In genomic region chr6:72096217-72096616, GRCm38 (mm10) we compare ENCODE assay signal across 13 mouse cellular contexts. TPM values are rescaled to one million over a fixed set of nuclear protein-coding genes. Genes with fewer than 3 reads are reported as not detected.
DNase-seq lines count a peak whose midpoint lies in the region; TF ChIP-seq lines count a peak whose summit lies in the region.
"Had no signal": no experiment of that assay in that cellular context is flagged by ENCODE, and none has a peak within 500 bp of the region (broad histone marks: within the 10 kb centered on the region; RNA-seq: fewer than 3 reads in every experiment).

No protein-coding gene starts in this region.

- H3K27ac ChIP-seq in kidney, adult 2 months (ENCODE audit: insufficient read depth, low read depth, low read length), result peak overlapping the region; percentile 39; the same call in 1 of the 2 replicates

- peak; percentile 48 for DNase-seq in adrenal gland, adult 2 months
- no peak for DNase-seq in adrenal gland, postnatal 4 days (ENCODE audit: low spot score in 2 of 2)
- peak; percentile 31 for DNase-seq in kidney, adult 2 months
- DNase-seq in kidney, postnatal 10 days, result no peak
- DNase-seq in ovary, adult 18-20 months (ENCODE audit: low spot score), result peak; percentile 73
- no peak for DNase-seq in ovary, postnatal 10 days (ENCODE audit: low spot score)
- peak; percentile 10 for DNase-seq in splenic B cell, adult 2 months (ENCODE audit: low read depth, low spot score)
- DNase-seq in right cerebral cortex, adult 18-20 months, result no peak
- DNase-seq: adrenal gland, postnatal 36 days; layer of hippocampus, postnatal 36 days; lung, postnatal 10 days; retina, postnatal 1 day had no signal

- no peaks in the 10 kb centered on the region for H3K36me3 ChIP-seq in kidney, adult 2 months (ENCODE audit: control insufficient read depth, insufficient read depth, low read length)
- no peaks in the 10 kb centered on the region for H3K36me3 ChIP-seq in splenic B cell, adult 2 months (ENCODE audit: control insufficient read depth, insufficient read depth, low read length, poor library complexity, severe bottlenecking)
- H3K36me3 ChIP-seq: hindbrain, embryonic 15.5 days had no signal

- H3K4me1 ChIP-seq in kidney, adult 2 months (ENCODE audit: control insufficient read depth, insufficient read depth, low read length), result no peaks in the 10 kb centered on the region

- WGBS in kidney, adult 2 months, result 67% methylated on average over 5 of the region's 5 CpGs

- no peak overlapping the region for H3K4me3 ChIP-seq in kidney, adult 2 months (ENCODE audit: insufficient read depth, low read depth, low read length)

- TF ChIP-seq CTCF in kidney, adult 2 months (conservative IDR thresholded peaks at IDR 0.05; ENCODE audit: insufficient read depth, insufficient read length, low read depth, low read length), result no peak

- H3K27me3 ChIP-seq in kidney, adult 2 months (replicated peaks; ENCODE audit: control insufficient read depth, insufficient read depth, low read length), result no peaks in the 10 kb centered on the region
- H3K27me3 ChIP-seq in splenic B cell, adult 2 months (ENCODE audit: control insufficient read depth, insufficient read depth, low read length, poor library complexity, severe bottlenecking), result no peaks in the 10 kb centered on the region
- H3K27me3 ChIP-seq: hindbrain, embryonic 15.5 days had no signal

- no peak for TF ChIP-seq POLR2A in kidney, adult 2 months (IDR thresholded peaks at IDR 0.05; ENCODE audit: low read depth, low read length)

RNA-seq across cellular contexts. Expression of gene St3gal5, which starts 1.2 kb away (rescaled TPM):
- 100 to 1,000 TPM; 137 to 188 TPM for total RNA-seq in adrenal gland, adult 2 months (2021)
- polyA plus RNA-seq in adrenal gland, adult 2 months (2012; rRNA removed), result 149 and 235 TPM in 2 replicates
- total RNA-seq in adrenal gland, postnatal 4 days (2021), result 100 to 1,000 TPM; 144 to 153 TPM
- polyA plus RNA-seq in kidney, adult 2 months (2012; rRNA removed), result 7.7 and 10.4 TPM in 2 replicates

Comparison
In these comparisons a context has a peak if more than half of its experiments do, and no peak if none do; other contexts are left out.
1. DNase-seq: peak in adrenal gland, adult 2 months (single experiment), kidney, adult 2 months (single experiment), ovary, adult 18-20 months (single experiment) and splenic B cell, adult 2 months (single experiment); none in adrenal gland, postnatal 4 days (0 of 2), kidney, postnatal 10 days (single experiment), ovary, postnatal 10 days (single experiment) and right cerebral cortex, adult 18-20 months (single experiment).